Mouse (Mus musculus) neural tube, embryonic 15.5 days (tissue): ENCODE data around the gene Tfdp2. TPM values are rescaled to one million over a fixed set of nuclear protein-coding genes. Genes with fewer than 3 reads are reported as not detected.
"Not testable (repeated sequence)": the region's sequence is repeated elsewhere in the genome, so short reads cannot be mapped to it uniquely, and the experiment has no call there.

Source experiments
- ATAC-seq: fragments of 200-750 bp; cut with Nextera tagmentation; 2 replicates; pipeline ENCODE4 v1.8.0; 2017; ENCODE audit warnings: mild to moderate bottlenecking, moderate TSS enrichment, moderate library complexity; ENCODE audit not compliant: low FRiP score
- H3K27ac ChIP-seq: fragments of 300-500 bp; sonication (generic); replicated peaks from 2 replicates; pipeline ENCODE4 v1.5.1; 2015; ENCODE audit warnings: mild to moderate bottlenecking, inconsistent platforms
- H3K27me3 ChIP-seq: fragments of 300-500 bp; sonication (generic); replicated peaks from 2 replicates; pipeline ENCODE4 v1.6.1; 2015; ENCODE audit warnings: inconsistent platforms
- H3K36me3 ChIP-seq: fragments of 300-500 bp; sonication (generic); 2 replicates; pipeline ENCODE4 v1.6.1; 2015; ENCODE audit warnings: inconsistent platforms
- H3K4me1 ChIP-seq: fragments of 300-500 bp; sonication (generic); 2 replicates; pipeline ENCODE4 v1.6.1; 2015; ENCODE audit warnings: inconsistent platforms
- H3K4me2 ChIP-seq: fragments of 300-500 bp; sonication (generic); 2 replicates; pipeline ENCODE4 v1.6.1; 2015; ENCODE audit warnings: inconsistent platforms, mild to moderate bottlenecking, moderate library complexity
- H3K4me3 ChIP-seq: fragments of 300-500 bp; sonication (generic); replicated peaks from 2 replicates; pipeline ENCODE4 v1.5.1; 2015; ENCODE audit warnings: mild to moderate bottlenecking, inconsistent platforms
- H3K9ac ChIP-seq: fragments of 300-500 bp; sonication (generic); replicated peaks from 2 replicates; pipeline ENCODE4 v1.6.1; 2015; ENCODE audit warnings: mild to moderate bottlenecking, inconsistent platforms
- H3K9me3 ChIP-seq: fragments of 300-500 bp; sonication (generic); replicated peaks from 2 replicates; pipeline ENCODE4 v1.6.1; 2016; ENCODE audit warnings: inconsistent platforms
- WGBS: fragments of 180-500 bp; shearing (Covaris S2); methylation state at CpG from one replicate; pipeline ENCODE4 v1.1.7; 2015; ENCODE audit warnings: mixed read lengths; 5-methylcytosine and 5-hydroxymethylcytosine counted together
- polyA plus RNA-seq: library from polyadenylated mRNA; unstranded; fragments of >200 nt; fragmentation: Nextera tagmentation; extraction: Ambion mirVana; gene quantifications from 2 replicates; pipeline ENCODE4 v1.2.1, GENCODE M21; 2015

The Tfdp2 gene
- polyA plus RNA-seq = 16.2 and 18.5 TPM in 2 replicates

DNA sequence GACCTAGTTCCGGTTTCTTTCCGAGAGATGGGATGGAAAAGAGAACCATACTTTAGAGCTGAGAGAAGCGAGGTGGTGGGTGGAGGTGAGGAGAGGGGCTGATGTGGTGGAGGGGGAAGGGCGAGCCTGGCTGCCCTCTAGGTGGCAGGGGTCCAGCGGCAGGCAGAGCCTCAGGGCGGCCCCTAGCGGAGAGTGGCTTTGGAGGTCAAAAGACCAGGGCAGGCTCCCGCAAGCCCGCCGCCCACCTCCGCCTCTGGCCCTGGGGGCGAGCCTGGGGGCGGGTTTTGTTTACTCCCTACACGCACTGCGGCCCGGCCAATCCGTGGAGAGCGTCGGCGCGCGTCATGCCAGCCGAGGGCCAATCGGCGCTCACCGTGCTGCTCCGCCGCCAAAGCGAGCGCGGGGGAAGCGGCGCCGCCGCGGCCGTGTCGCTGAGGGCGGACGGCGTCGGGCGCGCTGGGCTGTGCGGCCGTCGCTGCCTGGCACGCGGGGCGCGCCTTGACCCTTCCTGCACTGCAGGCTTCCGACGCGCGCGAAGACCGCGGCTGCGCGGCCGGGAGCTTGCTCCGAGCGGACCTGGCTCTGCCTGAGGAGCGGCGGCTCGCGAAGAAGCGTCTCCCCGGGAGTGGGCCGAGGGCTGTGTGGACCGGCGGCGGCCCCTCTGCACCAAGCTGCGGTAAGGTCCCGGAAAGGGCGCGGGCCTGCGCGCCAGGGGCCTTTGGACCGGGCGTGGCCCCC is at the start of gene Tfdp2:
Gene Tfdp2 (plus strand): TSS at position 391 of the 738 bp plus-strand sequence.
- under 1% methylated on average over 64 of the region's 81 CpGs for WGBS
- ATAC-seq = peak; percentile 100
- peaks cover 22% of the 10 kb centered on the region for H3K4me1 ChIP-seq

DNA sequence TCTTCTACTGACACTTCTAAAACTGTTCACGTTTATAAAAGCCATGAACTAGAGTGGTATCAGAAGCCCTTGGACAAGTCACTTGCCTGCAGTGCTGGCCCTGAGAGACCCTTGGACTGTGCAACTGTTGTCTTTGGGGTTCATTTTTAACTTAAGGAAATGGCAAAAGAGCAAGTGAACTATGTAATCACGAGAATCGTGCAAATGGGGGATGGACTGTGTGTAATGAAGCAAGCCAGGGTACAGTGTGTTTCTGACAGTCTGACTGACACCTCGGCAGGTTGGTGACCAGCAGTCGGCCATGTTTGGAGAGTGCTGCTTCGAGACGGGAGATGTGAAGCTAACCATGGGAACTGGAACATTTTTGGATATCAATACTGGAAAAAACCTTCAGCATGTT is 43.3 kb upstream of the Tfdp2 start:
- H3K27ac ChIP-seq = no peak overlapping the region
- 92% methylated on average over 7 of the region's 7 CpGs for WGBS
- H3K9ac ChIP-seq = no peak overlapping the region
- ATAC-seq = no peak
- H3K27me3 ChIP-seq = no peaks in the 10 kb centered on the region
- H3K4me1 ChIP-seq = no peaks in the 10 kb centered on the region
- peaks cover 10% of the 10 kb centered on the region; the same call in 1 of the 2 replicates for H3K36me3 ChIP-seq
- H3K4me2 ChIP-seq = no peak overlapping the region
- no peaks in the 10 kb centered on the region for H3K9me3 ChIP-seq
- H3K4me3 ChIP-seq = no peak overlapping the region

More for the DNA sequence above, at the start of gene Tfdp2:
- Histone ChIP-seq H3K27ac (peak within 1 kb of the TSS; percentile 76), H3K4me3 (peak within 1 kb of the TSS; percentile 96), H3K9me3 (no peaks in the 10 kb centered on the region), H3K9ac (peak within 1 kb of the TSS; percentile 84), H3K27me3 (no peaks in the 10 kb centered on the region), H3K4me2 (peak within 1 kb of the TSS; percentile 99), H3K36me3 (no peaks in the 10 kb centered on the region)

DNA sequence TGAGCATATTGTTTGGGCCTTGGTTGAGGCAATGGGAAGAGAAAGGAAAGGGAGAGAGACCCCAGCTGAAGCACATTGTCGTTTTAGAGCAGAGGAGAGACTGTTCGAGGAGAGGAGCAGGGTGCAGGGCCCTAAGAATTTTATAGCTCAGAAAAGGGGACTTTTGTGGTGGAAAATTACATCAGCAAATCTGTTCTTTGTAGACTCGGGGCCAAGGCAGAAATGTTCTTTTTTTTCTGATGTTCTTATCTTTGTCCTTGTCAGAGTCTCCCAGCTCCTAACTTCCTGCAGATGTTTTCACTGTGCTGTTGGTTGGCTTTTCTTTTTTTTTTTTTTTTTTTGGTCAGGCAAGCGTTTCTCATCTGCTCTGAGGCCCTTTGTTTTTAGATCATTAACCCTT is 37.6 kb upstream of the Tfdp2 start:
- Histone ChIP-seq H3K27me3 (no peaks in the 10 kb centered on the region), H3K27ac (no peak overlapping the region), H3K4me1 (no peaks in the 10 kb centered on the region), H3K9me3 (no peaks in the 10 kb centered on the region), H3K9ac (no peak overlapping the region), H3K4me2 (no peak overlapping the region), H3K36me3 (peaks cover 2% of the 10 kb centered on the region; the same call in 1 of the 2 replicates), H3K4me3 (no peak overlapping the region)
- 51% methylated on average over 4 of the region's 4 CpGs for WGBS
- no peak for ATAC-seq

DNA sequence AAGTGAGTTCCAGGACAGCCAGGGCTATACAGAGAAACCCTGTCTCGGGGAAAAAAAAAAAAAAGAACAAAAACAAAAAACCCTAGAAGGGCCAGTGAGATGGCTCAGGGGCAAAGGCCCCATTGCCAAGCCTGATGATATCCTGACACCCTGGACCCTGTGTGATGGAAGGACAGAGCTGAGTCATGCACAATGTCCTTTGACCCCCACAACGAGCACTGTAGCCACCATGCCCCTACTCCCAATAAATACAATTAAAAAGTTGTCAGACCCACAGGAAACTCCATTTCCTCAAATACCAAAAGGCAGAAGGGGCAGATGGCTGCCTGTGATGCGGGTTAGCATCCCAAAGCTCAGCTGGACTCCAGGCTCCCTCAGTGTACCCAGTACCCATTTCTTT is 37.0 kb upstream of the Tfdp2 start:
- Histone ChIP-seq H3K9me3 (no peaks in the 10 kb centered on the region), H3K4me1 (no peaks in the 10 kb centered on the region), H3K36me3 (peaks cover 2% of the 10 kb centered on the region; the same call in 1 of the 2 replicates), H3K27ac (no peak overlapping the region), H3K4me3 (no peak overlapping the region), H3K27me3 (no peaks in the 10 kb centered on the region), H3K9ac (no peak overlapping the region), H3K4me2 (no peak overlapping the region)
- no peak for ATAC-seq
- WGBS = 83% methylated on average over 3 of the region's 3 CpGs

DNA sequence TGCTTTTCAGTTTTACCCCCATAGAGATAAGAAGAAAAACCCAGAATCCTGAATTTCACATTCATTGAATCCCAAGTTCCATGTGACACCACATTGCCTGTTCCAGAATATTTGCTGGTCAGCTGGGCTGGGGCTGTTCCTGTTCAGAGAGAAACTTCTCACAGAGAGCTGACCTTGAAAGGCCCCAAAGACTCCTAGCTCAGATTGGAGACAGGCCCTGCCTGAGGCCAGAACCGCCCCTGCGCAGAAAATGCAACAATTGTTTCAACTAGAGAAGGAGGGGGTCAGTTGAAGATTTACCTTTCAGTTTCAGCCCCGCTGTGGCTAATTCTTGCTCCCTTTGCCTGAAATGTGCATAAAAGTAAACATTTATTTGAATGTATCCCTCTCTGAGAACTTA is 35.3 kb upstream of the Tfdp2 start:
- H3K4me2 ChIP-seq = no peak overlapping the region
- no peak overlapping the region for H3K27ac ChIP-seq
- H3K9ac ChIP-seq = no peak overlapping the region
- 90% methylated on average over 3 of the region's 3 CpGs for WGBS
- H3K36me3 ChIP-seq = 0 out of 2 replicates have a peak, but pooled peaks cover 2% of the 10 kb centered on the region
- H3K4me3 ChIP-seq = no peak overlapping the region
- no peak for ATAC-seq
- H3K9me3 ChIP-seq = no peaks in the 10 kb centered on the region
- no peaks in the 10 kb centered on the region for H3K27me3 ChIP-seq
- no peaks in the 10 kb centered on the region for H3K4me1 ChIP-seq

DNA sequence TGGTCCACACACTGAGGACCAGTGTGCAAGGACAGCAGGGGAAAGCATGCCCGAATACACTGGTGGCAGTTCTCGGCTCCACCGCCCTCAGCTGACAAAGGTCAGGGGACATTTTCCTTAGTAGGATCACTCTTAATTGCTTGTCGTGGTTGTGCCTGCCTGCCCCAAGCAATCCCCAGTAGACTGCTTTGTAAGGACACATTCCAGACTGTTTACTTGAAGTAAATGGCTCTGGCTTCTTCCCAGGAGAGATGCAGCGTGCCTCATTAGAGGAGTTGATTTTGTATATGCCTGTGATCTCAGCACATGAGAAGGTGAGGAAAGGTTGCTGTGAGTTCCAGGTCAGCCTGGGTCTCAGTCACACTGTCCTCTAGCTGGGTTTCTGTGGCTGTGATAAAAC is 33.7 kb upstream of the Tfdp2 start:
- no peak overlapping the region for H3K27ac ChIP-seq
- no peaks in the 10 kb centered on the region for H3K9me3 ChIP-seq
- no peak overlapping the region for H3K9ac ChIP-seq
- H3K27me3 ChIP-seq = no peaks in the 10 kb centered on the region
- no peak overlapping the region for H3K4me2 ChIP-seq
- no peak overlapping the region for H3K4me3 ChIP-seq
- WGBS = 78% methylated on average over 5 of the region's 5 CpGs
- H3K36me3 ChIP-seq = no peaks in the 10 kb centered on the region
- no peak for ATAC-seq
- no peaks in the 10 kb centered on the region for H3K4me1 ChIP-seq

DNA sequence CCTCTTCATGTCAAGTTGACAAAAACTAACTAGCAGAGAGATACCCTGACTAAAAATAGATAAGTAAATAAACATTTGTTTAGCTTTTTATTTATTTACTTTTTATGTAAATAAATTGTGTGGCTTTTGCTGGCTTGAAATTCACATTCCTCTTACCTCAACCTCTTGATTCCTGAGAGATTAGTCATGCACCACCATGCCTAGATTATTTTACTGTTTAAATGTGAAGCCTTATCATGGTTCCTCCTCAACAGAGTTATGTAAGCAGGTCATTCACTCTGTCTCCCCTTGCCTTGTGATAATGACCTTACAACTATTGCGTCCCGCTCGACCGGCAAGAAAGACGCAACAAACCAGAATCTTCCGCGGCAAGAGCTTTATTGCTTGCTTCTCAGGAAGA is 32.6 kb upstream of the Tfdp2 start:
- WGBS = 97% methylated on average over 7 of the region's 7 CpGs
- Histone ChIP-seq H3K4me1 (no peaks in the 10 kb centered on the region), H3K4me3 (no peak overlapping the region), H3K9me3 (no peaks in the 10 kb centered on the region), H3K36me3 (no peaks in the 10 kb centered on the region), H3K27ac (no peak overlapping the region), H3K9ac (no peak overlapping the region), H3K4me2 (no peak overlapping the region), H3K27me3 (no peaks in the 10 kb centered on the region)
- no peak for ATAC-seq

DNA sequence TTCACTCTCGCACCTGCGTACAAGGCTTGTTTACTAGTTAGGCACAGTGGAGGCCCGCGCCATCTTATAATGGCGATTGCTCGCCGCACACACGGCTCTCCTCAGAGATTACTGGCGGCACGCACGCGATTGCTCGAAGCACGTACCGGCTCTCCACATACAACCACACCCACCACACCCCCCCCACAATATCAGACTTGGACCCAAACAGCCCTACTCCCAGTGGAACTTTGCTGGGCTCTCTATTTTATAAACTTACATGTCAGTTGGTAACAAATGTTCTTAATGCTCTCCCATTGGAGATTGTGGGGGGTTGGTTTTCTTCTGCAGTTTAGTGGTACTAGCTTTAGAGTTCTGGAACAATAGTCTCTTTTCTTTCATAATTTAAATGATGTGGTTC is 32.1 kb upstream of the Tfdp2 start:
- not testable (repeated sequence) for H3K4me1 ChIP-seq, H3K4me3 ChIP-seq, H3K4me2 ChIP-seq, ATAC-seq, H3K9ac ChIP-seq, H3K27ac ChIP-seq, H3K36me3 ChIP-seq, H3K9me3 ChIP-seq, H3K27me3 ChIP-seq
- WGBS = 97% methylated on average over 15 of the region's 15 CpGs

DNA sequence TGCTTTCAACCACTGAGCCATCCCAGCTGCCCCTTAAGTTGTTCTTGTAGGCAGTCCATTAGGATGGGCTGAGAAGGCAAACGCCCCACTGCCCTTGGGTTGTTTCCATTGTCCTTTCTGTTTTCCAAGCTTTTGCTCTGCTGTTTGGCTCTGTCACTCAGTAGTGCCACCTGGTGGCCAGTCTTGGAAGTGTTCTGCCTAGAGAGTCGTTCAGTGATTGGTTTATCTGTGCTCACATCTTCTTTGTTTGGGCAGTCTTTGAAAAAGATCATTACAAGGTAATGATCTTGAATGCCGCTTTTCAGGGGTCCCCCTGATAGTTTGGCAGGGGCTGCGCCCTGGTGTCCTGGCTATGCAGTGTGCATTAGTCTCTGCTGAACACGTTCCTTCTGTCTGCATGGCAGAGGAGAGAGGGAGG is 28.9 kb upstream of the Tfdp2 start:
- Histone ChIP-seq H3K27ac (no peak overlapping the region), H3K9me3 (no peaks in the 10 kb centered on the region), H3K4me2 (no peak overlapping the region), H3K27me3 (no peaks in the 10 kb centered on the region), H3K4me1 (no peaks in the 10 kb centered on the region), H3K36me3 (no peaks in the 10 kb centered on the region), H3K4me3 (no peak overlapping the region), H3K9ac (no peak overlapping the region)
- WGBS = 23% methylated on average over 5 of the region's 5 CpGs
- no peak for ATAC-seq

DNA sequence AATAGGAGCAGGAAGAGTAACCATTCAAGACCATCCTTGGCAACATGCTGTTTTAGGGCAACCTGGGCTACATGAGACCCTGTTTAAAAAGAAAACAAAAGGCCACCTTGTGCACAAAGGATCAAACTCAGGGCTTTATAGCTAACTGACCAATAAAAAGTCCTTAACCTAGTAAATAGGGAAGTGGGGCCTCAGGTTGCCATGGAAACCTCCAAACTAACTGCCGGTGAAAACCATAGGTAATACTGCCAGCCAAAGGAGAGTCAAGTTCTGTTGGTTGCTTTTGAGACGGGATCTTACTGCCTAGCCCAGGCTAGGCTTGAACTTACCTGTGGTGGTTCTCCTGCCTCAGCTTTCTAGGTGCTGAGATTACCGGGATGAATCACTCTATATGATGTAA is 25.5 kb upstream of the Tfdp2 start:
- H3K9ac ChIP-seq = no peak overlapping the region
- H3K4me3 ChIP-seq = no peak overlapping the region
- H3K4me1 ChIP-seq = no peaks in the 10 kb centered on the region
- no peak for ATAC-seq
- H3K27ac ChIP-seq = no peak overlapping the region
- WGBS = 48% methylated on average over 3 of the region's 3 CpGs
- H3K36me3 ChIP-seq = no peaks in the 10 kb centered on the region
- H3K9me3 ChIP-seq = no peaks in the 10 kb centered on the region
- no peak overlapping the region for H3K4me2 ChIP-seq
- H3K27me3 ChIP-seq = no peaks in the 10 kb centered on the region

DNA sequence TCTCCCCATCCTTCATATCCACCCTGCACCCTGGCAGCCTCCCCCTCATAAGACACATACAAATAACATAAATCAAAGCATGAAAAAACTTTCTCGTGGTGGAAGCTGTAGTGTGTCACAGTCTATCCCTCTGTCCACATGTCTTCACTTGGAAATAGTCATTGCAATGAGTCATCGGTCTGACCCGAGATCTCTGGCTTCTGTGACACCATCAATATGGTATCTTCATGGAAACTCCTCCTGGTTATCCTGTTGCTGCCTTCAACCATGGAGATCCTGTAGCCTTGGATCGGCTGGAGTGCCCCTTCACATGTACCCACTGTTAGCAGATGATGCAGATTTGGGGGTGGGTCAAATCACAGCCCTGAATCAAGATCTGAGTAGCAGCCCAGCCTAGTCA is 11.2 kb upstream of the Tfdp2 start:
- no peaks in the 10 kb centered on the region for H3K4me1 ChIP-seq
- H3K9ac ChIP-seq = no peak overlapping the region
- no peak for ATAC-seq
- no peaks in the 10 kb centered on the region for H3K27me3 ChIP-seq
- H3K4me2 ChIP-seq = no peak overlapping the region
- no peaks in the 10 kb centered on the region for H3K36me3 ChIP-seq
- no peak overlapping the region for H3K4me3 ChIP-seq
- H3K9me3 ChIP-seq = no peaks in the 10 kb centered on the region
- H3K27ac ChIP-seq = no peak overlapping the region
- WGBS = 90% methylated on average over 4 of the region's 4 CpGs

DNA sequence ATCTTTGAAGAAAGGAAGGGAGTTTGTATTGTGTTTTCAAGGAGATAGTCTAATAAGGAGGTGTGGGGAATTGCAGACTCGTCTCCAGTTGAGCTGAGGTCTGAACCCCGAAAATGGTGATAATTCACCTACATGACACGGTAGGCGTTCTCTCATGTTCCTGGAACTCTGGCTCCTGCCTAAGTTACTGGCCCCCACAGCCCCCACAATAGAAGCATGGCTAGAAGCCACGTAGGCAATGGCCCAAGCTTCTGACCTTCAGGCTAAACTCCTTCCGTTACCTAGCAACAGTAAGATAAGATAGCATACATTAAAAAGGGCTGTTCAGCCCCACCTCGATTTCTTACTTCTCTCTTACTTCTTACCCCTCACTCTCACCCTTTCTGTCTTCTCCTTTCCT is 9.4 kb upstream of the Tfdp2 start:
- no peaks in the 10 kb centered on the region for H3K4me1 ChIP-seq
- H3K27ac ChIP-seq = no peak overlapping the region
- no peaks in the 10 kb centered on the region for H3K27me3 ChIP-seq
- H3K9ac ChIP-seq = no peak overlapping the region
- 76% methylated on average over 7 of the region's 7 CpGs for WGBS
- no peak overlapping the region for H3K4me3 ChIP-seq
- H3K4me2 ChIP-seq = no peak overlapping the region
- H3K36me3 ChIP-seq = no peaks in the 10 kb centered on the region
- no peak for ATAC-seq
- H3K9me3 ChIP-seq = no peaks in the 10 kb centered on the region
